Mouse (Mus musculus) neutrophil, adult 59 days (primary cell): ENCODE measurements around the gene Gmpr. TPM values are rescaled to one million over a fixed set of nuclear protein-coding genes. Genes with fewer than 3 reads are reported as not detected.

Experiments used
- total RNA-seq, 2 experiments: library from RNA; stranded (reverse); gene quantifications; 1 replicate in 1 of 2; 2 replicates in 1 of 2; pipeline ENCODE4 v1.2.4; 2023

The Gmpr gene
- 1 to 10 TPM; 2.0 to 3.2 TPM for total RNA-seq

DNA sequence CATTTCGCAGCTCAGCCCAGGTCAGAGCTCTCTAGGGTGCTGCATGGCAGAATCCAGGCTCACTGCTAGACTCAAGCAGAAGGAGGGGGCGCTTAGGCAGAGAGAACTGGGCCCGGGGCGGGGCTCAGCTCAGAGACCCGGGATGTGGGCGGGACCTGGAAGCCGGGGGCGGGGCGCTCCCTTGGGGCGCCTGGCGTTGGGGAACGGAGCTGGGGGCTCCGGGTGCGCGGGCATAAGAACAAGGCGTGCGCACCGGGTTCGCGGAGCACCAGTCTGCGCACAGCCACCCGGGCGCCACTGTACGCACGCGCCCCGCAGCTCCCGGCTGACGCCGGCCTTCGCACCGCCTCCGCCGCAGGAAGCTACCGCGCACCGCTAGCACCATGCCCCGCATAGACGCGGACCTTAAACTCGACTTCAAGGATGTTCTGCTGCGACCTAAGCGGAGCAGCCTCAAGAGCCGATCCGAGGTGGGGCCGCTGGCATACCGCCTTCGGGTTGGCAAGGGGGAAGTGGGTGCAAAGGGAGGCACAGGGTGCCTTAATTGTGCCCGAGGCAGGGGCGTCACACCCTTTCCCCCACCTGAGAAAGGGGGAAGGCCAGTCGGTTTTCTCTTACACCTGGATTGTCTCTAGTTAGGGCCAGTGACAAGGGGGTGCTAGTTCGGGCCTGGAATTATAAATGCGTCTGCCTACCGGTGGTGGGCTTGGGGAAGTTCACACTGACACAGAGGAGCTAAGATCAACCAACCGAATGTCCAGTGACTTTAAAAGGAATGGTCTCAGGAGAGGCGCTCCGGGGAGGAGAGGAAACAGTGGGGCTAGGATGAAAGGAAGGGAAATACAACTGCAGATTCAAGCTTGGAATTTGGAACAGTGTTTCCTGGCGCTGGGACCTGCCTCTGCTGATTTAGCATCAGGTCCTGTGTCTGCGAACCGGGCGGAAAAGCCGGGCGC lies at the start of gene Gmpr:
TSS of gene Gmpr (plus strand) at position 171 of the 956 bp plus-strand sequence.

Other genes with a start within 250 kb of the Gmpr start
- gene Mylip, start 117.7 kb upstream of the Gmpr start, total RNA-seq = 10 to 100 TPM; 19.4 to 23.6 TPM